Mouse (Mus musculus) G1E (cell line): ENCODE results near the gene Fcf1. TPM values are rescaled to one million over a fixed set of nuclear protein-coding genes. Genes with fewer than 3 reads are reported as not detected.

ENCODE experiments used
- ATAC-seq: 2 replicates; pipeline ENCODE4 v1.8.0; 2016; ENCODE audit warnings: mild to moderate bottlenecking; ENCODE audit not compliant: insufficient number of reproducible peaks, poor library complexity, low FRiP score, severe bottlenecking; ENCODE audit errors: extremely low read depth
- DNase-seq: peaks from one replicate; pipeline ENCODE4 v3.0.0; 2012; ENCODE audit warnings: low spot score
- H3K27me3 ChIP-seq: 2 replicates; pipeline ENCODE4 v1.6.1; 2012; ENCODE audit warnings: mild to moderate bottlenecking, low read length, inconsistent platforms; ENCODE audit not compliant: insufficient read depth
- H3K36me3 ChIP-seq: replicated peaks from 2 replicates; pipeline ENCODE3; 2012; ENCODE audit warnings: mild to moderate bottlenecking, inconsistent platforms
- H3K4me1 ChIP-seq: 2 replicates; pipeline ENCODE4 v1.6.1; 2012; ENCODE audit warnings: low read depth, low read length, inconsistent platforms, mixed read lengths; ENCODE audit not compliant: insufficient read depth
- H3K4me3 ChIP-seq: 2 replicates; pipeline ENCODE4 v1.5.1; 2012; ENCODE audit warnings: low read depth, mild to moderate bottlenecking, inconsistent platforms, low read length, moderate library complexity, mixed read lengths
- H3K9me3 ChIP-seq: replicated peaks from 2 replicates; pipeline ENCODE4 v1.6.1; 2012; ENCODE audit warnings: inconsistent platforms
- CTCF ChIP-seq: IDR thresholded peaks from 2 replicates; pipeline ENCODE4 v1.5.1; 2012; ENCODE audit warnings: low read depth, low read length, inconsistent platforms, mixed read lengths
- GATA1 ChIP-seq: IDR thresholded peaks from 2 replicates; pipeline ENCODE4 v1.6.1; 2012; ENCODE audit warnings: borderline replicate concordance, low read length, inconsistent platforms, mixed read lengths
- GATA2 ChIP-seq: IDR thresholded peaks from 2 replicates; pipeline ENCODE4 v1.6.1; 2012; ENCODE audit warnings: low read depth, low read length, inconsistent platforms, borderline replicate concordance
- POLR2AphosphoS5 ChIP-seq: IDR thresholded peaks from 2 replicates; pipeline ENCODE4 v1.6.1; 2012; ENCODE audit warnings: low read depth, low read length, inconsistent platforms; ENCODE audit not compliant: insufficient replicate concordance
- TAL1 ChIP-seq: conservative IDR thresholded peaks from 2 replicates; pipeline ENCODE4 v1.6.1; 2012; ENCODE audit warnings: low read depth, low read length, inconsistent platforms, mixed read lengths
- polyA plus RNA-seq: library from polyadenylated mRNA; stranded (reverse); fragments of >175 nt; gene quantifications from 2 replicates; pipeline ENCODE4 v1.2.3, GENCODE M21; 2012
- total RNA-seq, 2 experiments: library from RNA; stranded (forward) in 1 of 2; stranded (reverse) in 1 of 2; fragments of 200-1000 nt in 1 of 2; fragments of >200 nt in 1 of 2; fragmentation: Nextera tagmentation in 1 of 2; gene quantifications; 2 replicates each; pipeline ENCODE4 v1.2.3; 2014 to 2017

The Fcf1 gene
- 81.6 and 91.3 TPM in 2 replicates for total RNA-seq (2014; fragmentation: Nextera tagmentation)
- 236 and 288 TPM in 2 replicates for total RNA-seq (2017)
- polyA plus RNA-seq: 20.8 and 30.0 TPM in 2 replicates

DNA sequence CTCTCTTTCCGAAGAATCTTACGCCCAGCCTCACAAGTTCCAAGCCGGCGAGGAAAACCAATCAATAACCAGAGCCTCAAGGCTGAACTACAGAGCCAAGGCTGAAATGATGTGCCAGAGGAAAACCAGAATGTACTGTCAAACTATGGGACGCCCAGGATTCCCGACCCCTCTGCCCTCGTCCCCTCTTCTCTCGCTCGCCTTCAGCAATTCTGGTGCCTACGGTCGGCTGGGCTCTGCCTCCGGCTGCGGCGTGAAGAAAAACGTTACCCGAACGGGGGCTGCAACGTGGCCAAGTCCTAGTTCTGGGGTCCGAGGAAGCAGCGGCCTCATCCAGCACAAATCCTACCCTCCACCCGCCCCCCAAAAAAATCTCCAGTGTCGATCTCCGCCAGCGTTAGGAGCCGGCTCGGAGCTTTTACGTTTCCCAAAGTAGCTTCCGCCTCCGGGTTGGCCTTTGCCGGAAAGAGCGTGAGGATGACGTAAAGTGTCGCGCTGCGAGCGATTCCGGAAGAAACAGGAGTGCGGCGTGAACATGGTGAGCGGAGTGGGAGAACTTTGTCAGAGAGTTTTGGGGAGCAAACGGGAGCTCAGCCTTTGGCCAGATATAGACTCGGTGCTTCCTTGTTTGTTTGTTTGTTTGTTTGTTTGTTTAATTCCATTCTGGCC, at the start of gene Fcf1, which contains the start of gene Arel1:
TSS of gene Fcf1 (plus strand) at position 470 of the 669 bp plus-strand sequence.
TSS of gene Arel1 (minus strand) at position 473 of the 669 bp plus-strand sequence.
- DNase-seq (peak; percentile 64), ATAC-seq (peak; percentile 55)
- H3K9me3 ChIP-seq: no peaks in the 10 kb centered on the region
- no peaks in the 10 kb centered on the region for H3K27me3 ChIP-seq
- peaks cover 42% of the 10 kb centered on the region for H3K36me3 ChIP-seq
- no peak for TF ChIP-seq GATA1
- no peak for TF ChIP-seq TAL1
- TF ChIP-seq POLR2AphosphoS5: no peak
- H3K4me1 ChIP-seq: peaks cover 45% of the 10 kb centered on the region
- peak within 1 kb of the TSS; percentile 88 for H3K4me3 ChIP-seq

DNA sequence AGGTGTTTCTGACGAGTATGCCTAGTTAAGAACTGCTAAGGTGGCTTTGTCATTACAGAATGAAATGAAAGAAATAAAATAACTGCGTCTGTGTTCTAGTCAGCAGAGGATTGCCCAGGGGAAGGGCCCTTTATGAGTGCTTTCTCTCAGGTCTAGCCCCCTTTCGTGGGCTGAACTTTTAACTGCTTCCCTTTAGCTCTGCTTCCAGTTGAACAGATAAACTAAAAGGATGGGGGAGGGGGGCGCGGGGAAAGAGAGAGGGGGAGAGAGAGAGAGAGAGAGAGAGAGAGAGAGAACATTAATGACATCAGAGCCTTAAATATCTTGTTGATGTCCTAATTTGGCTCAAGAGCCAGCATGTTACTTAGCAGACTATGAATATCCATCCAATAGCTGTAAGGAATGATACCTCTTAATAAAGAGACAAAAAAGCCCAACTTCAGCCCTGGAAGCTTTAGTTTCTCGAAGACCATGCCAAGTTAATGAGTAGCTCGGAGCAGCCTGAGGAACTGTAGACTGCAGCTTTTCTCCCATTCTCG, 48.7 kb upstream of the Fcf1 start:
- Histone ChIP-seq H3K36me3 (peaks cover 98% of the 10 kb centered on the region), H3K4me1 (peaks cover 4% of the 10 kb centered on the region; the same call in 1 of the 2 replicates), H3K9me3 (no peaks in the 10 kb centered on the region), H3K27me3 (no peaks in the 10 kb centered on the region), H3K4me3 (no peak overlapping the region)
- TF ChIP-seq POLR2AphosphoS5 (no peak), TAL1 (no peak), CTCF (no peak), GATA1 (no peak), GATA2 (no peak)
- DNase-seq: no peak
- ATAC-seq: no peak

DNA sequence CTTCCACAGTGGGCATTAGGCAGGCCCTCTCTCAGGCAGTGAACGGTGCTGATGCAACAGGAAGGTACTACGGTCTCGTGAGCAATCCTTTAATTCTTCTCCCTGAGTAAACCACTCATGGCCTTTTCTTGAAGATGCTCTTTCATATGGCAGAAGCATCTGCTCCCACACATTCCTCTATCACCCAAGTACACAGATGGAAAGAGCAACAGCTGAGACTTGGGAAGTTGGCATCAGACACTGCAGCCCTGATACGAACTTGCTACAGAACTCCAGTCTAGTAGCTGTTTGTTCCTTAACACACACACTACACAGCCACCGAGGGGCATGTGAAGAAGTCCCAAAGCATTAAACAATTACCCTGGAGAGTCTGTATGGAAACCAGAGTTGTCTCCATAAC, 46.4 kb upstream of the Fcf1 start:
- no peak for DNase-seq
- no peaks in the 10 kb centered on the region for H3K27me3 ChIP-seq
- peaks cover 95% of the 10 kb centered on the region for H3K36me3 ChIP-seq
- H3K4me1 ChIP-seq: no peaks in the 10 kb centered on the region
- no peak for TF ChIP-seq POLR2AphosphoS5
- TF ChIP-seq TAL1: no peak
- no peak for TF ChIP-seq CTCF
- no peak for TF ChIP-seq GATA2
- no peak for TF ChIP-seq GATA1
- H3K9me3 ChIP-seq: no peaks in the 10 kb centered on the region
- no peak overlapping the region for H3K4me3 ChIP-seq
- ATAC-seq: no peak

DNA sequence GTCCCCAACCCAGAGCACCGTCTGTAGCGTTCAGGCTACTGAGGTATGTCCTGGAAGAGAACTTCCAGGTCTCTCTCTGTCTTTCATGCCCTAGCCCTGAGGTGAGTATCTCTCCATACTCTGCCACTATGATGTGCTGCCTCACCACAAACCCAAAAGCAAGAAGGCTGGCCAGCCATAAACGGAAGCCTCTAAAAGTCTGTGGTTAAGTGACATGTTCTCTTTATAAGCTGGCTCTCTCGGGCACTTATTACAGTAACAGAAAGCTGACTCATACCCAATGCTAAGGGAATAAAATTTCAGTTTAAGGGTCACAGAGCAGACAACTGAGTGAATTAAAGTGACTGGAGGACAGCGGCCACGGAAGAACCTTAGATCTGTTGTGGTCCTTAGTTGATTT, 44.2 kb upstream of the Fcf1 start:
- Histone ChIP-seq H3K4me1 (no peaks in the 10 kb centered on the region), H3K27me3 (no peaks in the 10 kb centered on the region), H3K36me3 (peaks cover 95% of the 10 kb centered on the region), H3K4me3 (no peak overlapping the region), H3K9me3 (no peaks in the 10 kb centered on the region)
- ATAC-seq (no peak), DNase-seq (no peak)
- no peak for TF ChIP-seq TAL1
- no peak for TF ChIP-seq GATA2

DNA sequence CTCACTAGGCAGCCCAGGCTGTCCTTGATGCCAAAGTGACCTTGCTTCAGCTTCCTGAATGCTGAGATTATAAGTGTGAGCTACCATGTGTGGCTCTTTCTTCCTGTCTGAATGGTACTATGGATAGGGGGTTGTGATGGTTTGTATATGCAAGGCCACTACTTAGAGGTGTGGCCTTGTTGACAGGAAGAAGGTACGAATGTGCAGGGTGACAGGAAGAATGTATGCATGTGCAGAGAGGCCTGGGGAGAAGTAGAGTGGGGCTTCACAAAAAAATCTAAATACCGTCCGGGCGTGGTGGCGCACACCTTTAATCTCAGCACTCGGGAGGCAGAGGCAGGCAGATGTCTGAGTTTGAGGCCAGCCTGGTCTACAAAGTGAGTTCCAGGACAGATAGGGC, 38.5 kb upstream of the Fcf1 start:
- Histone ChIP-seq H3K27me3 (no peaks in the 10 kb centered on the region), H3K9me3 (no peaks in the 10 kb centered on the region), H3K4me1 (peaks cover 2% of the 10 kb centered on the region; the same call in 1 of the 2 replicates), H3K4me3 (no peak overlapping the region), H3K36me3 (peaks cover 88% of the 10 kb centered on the region)
- no peak for ATAC-seq
- TF ChIP-seq POLR2AphosphoS5 (no peak), TAL1 (no peak), GATA1 (no peak), GATA2 (no peak), CTCF (no peak)
- no peak for DNase-seq

DNA sequence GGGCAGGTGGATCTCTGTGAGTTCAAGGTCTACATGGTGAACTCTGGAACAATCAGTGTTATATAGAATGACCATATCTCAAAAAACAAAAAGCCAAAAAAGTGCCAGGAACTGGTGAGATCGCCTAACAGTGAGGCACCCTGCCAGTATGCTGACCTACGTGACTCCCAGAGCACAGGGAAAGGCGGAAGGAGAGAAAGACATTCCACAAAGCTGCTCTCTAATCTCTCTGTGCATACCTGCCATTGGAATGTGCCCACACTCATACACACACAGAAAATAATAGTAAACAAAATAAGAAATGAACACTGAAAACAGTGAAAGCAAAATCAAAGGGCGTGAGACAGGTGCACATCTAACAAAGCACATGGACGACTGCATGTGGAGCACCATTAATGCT, 35.4 kb upstream of the Fcf1 start:
- DNase-seq (no peak), ATAC-seq (no peak)
- no peak overlapping the region for H3K4me3 ChIP-seq
- H3K4me1 ChIP-seq: peaks cover 11% of the 10 kb centered on the region
- TF ChIP-seq POLR2AphosphoS5 (no peak), GATA1 (no peak), CTCF (no peak), TAL1 (no peak), GATA2 (no peak)
- H3K9me3 ChIP-seq: no peaks in the 10 kb centered on the region
- H3K36me3 ChIP-seq: peaks cover 85% of the 10 kb centered on the region
- H3K27me3 ChIP-seq: no peaks in the 10 kb centered on the region
